Mouse (Mus musculus): ENCODE data around the gene Gm609. TPM values are rescaled to one million over a fixed set of nuclear protein-coding genes. Genes with fewer than 3 reads are reported as not detected.
A peak's percentile ranks its signal among the peaks of the same experiment; 100 is the strongest.
"Not testable (repeated sequence)": the region's sequence is repeated elsewhere in the genome, so short reads cannot be mapped to it uniquely, and the experiment has no call there.

Gm609 gene
- polyA plus RNA-seq, 1 experiment = not detected

DNA sequence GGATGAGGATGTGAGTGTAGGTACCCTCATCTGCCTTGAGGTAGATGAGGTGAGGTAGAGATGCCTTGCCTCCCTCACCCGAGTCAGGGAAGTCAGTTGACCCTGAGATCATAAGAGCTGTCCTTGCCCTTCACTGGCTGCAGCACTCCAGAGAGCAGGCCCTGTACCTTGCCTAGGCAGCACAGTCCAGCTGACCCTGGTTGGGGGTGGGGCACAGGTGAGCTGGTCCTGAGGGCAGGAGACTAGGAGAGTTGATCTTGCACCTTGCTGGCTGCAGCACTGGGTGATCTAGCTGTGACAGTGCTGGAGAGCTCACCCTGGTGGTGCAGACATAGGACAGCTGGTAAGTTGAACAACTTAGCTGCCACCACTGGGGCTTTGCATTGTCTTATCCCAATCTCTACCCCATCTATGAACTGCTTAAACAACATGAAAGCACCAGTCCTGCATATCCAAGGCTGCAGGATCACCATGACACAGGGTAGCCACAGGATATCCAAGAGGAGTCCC lies 55.5 kb downstream of the Gm609 start:
- H3K27ac ChIP-seq (ENCODE audit: insufficient read depth, low read depth, low read length) = no peak overlapping the region
- 88% methylated on average over 1 of the region's 1 CpGs for WGBS
- H3K4me3 ChIP-seq (ENCODE audit: insufficient read depth, low read depth, low read length) = no peak overlapping the region
- TF ChIP-seq POLR2A (IDR thresholded peaks at IDR 0.05; ENCODE audit: insufficient read depth, low read depth, low read length) (no peak), CTCF (IDR thresholded peaks at IDR 0.05; ENCODE audit: insufficient read depth, low read depth, low read length) (no peak)
- H3K4me1 ChIP-seq (ENCODE audit: control insufficient read depth, insufficient read depth, low read length) = no peaks in the 10 kb centered on the region

- TF ChIP-seq CTCF (IDR thresholded peaks at IDR 0.05; ENCODE audit: insufficient read depth, low read depth, low read length) (no peak), POLR2A (IDR thresholded peaks at IDR 0.05; ENCODE audit: insufficient read depth, low read depth, low read length) (no peak)
- Histone ChIP-seq H3K4me3 (ENCODE audit: insufficient read depth, low read depth, low read length) (no peak overlapping the region), H3K27ac (ENCODE audit: insufficient read depth, low read depth, low read length) (no peak overlapping the region), H3K4me1 (ENCODE audit: control insufficient read depth, insufficient read depth, low read length) (no peaks in the 10 kb centered on the region)
Measured at GRCm38 (mm10) chr16:45435591-45435990, 57.2 kb downstream of the Gm609 start.

DNA sequence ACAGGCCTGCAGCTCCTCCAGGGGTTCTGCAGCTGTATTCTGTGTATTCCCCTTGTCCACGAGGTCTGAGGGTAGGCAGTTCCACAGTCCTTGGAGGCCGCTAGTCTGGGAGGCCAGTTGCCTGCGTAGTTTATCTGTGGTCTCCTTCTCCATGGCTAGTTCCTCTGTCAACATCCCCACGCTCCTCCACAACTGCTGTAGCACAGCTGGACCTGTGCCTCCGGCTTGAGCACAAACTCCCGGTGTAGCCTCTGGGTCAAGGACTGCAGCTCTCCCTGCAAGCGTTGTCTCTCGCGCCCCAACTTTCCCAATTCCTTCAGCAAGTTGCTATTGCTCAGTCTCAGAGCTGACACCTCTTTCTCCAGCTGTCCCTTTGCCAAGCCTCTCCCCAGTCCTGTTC lies 65.1 kb downstream of the Gm609 start:
- TF ChIP-seq POLR2A (IDR thresholded peaks at IDR 0.05; ENCODE audit: insufficient read depth, low read depth, low read length) = no peak
- no peak for TF ChIP-seq CTCF (IDR thresholded peaks at IDR 0.05; ENCODE audit: insufficient read depth, low read depth, low read length)
- Histone ChIP-seq H3K4me1 (ENCODE audit: control insufficient read depth, insufficient read depth, low read length) (no peaks in the 10 kb centered on the region), H3K27ac (ENCODE audit: insufficient read depth, low read depth, low read length) (no peak overlapping the region), H3K4me3 (ENCODE audit: insufficient read depth, low read depth, low read length) (no peak overlapping the region)
- WGBS = 93% methylated on average over 9 of the region's 9 CpGs

- H3K27ac ChIP-seq (ENCODE audit: insufficient read depth, low read depth, low read length) = no peak overlapping the region
- no peak overlapping the region for H3K4me3 ChIP-seq (ENCODE audit: insufficient read depth, low read depth, low read length)
- no peaks in the 10 kb centered on the region for H3K4me1 ChIP-seq (ENCODE audit: control insufficient read depth, insufficient read depth, low read length)
- no peak for TF ChIP-seq CTCF (IDR thresholded peaks at IDR 0.05; ENCODE audit: insufficient read depth, low read depth, low read length)
- no peak for TF ChIP-seq POLR2A (IDR thresholded peaks at IDR 0.05; ENCODE audit: insufficient read depth, low read depth, low read length)
Measured at GRCm38 (mm10) chr16:45413497-45413896, 79.3 kb downstream of the Gm609 start.

DNA sequence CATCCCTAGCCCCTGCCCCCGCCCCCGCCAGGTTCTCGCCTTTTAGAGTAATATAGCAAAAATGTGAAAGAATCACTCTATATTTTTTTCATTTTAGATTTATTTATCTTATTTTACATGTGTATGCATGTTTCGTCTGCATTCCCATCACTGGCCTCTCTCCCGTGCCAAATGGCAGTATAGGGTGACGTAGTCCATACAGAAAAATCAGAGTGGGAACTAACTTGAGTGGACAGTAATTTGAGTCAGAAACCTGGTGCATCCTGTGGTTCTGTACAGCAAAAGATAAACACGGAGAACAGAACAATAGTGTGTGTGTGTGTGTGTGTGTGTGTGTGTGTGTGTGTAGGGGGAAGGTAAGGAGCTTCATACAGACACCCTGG lies 83.7 kb downstream of the Gm609 start:
- not testable (repeated sequence) for H3K4me1 ChIP-seq (ENCODE audit: control insufficient read depth, insufficient read depth, low read length)
- Histone ChIP-seq H3K4me3 (ENCODE audit: insufficient read depth, low read depth, low read length) (peak overlapping the region; percentile 64), H3K27ac (ENCODE audit: insufficient read depth, low read depth, low read length) (peak overlapping the region; percentile 91; the same call in 1 of the 2 replicates)
- WGBS = 12% methylated on average over 7 of the region's 7 CpGs

GRCm38 (mm10) chr16:45408425-45409063 lies 84.2 kb downstream of the Gm609 start, which contains the start of gene Cd200:
Cd200 (minus strand) TSS chr16:45409053.
- H3K27ac ChIP-seq (ENCODE audit: insufficient read depth, low read depth, low read length) = peak within 1 kb of the TSS; percentile 91
- H3K4me3 ChIP-seq (ENCODE audit: insufficient read depth, low read depth, low read length) = peak within 1 kb of the TSS; percentile 64
- H3K4me1 ChIP-seq (ENCODE audit: control insufficient read depth, insufficient read depth, low read length) = no peaks in the 10 kb centered on the region
- under 1% methylated on average over 28 of the region's 28 CpGs for WGBS
- peak; percentile 30; the same call in 1 of the 2 replicates for TF ChIP-seq CTCF (IDR thresholded peaks at IDR 0.05; ENCODE audit: insufficient read depth, low read depth, low read length)
- no peak for TF ChIP-seq POLR2A (IDR thresholded peaks at IDR 0.05; ENCODE audit: insufficient read depth, low read depth, low read length)

- 5% methylated on average over 9 of the region's 9 CpGs for WGBS
- Histone ChIP-seq H3K27ac (ENCODE audit: insufficient read depth, low read depth, low read length) (peak overlapping the region; percentile 91), H3K4me3 (ENCODE audit: insufficient read depth, low read depth, low read length) (peak overlapping the region; percentile 64), H3K4me1 (ENCODE audit: control insufficient read depth, insufficient read depth, low read length) (no peaks in the 10 kb centered on the region)
- TF ChIP-seq POLR2A (IDR thresholded peaks at IDR 0.05; ENCODE audit: insufficient read depth, low read depth, low read length) = no peak
- TF ChIP-seq CTCF (IDR thresholded peaks at IDR 0.05; ENCODE audit: insufficient read depth, low read depth, low read length) = no peak
Measured at GRCm38 (mm10) chr16:45407645-45408400, 84.9 kb downstream of the Gm609 start.

DNA sequence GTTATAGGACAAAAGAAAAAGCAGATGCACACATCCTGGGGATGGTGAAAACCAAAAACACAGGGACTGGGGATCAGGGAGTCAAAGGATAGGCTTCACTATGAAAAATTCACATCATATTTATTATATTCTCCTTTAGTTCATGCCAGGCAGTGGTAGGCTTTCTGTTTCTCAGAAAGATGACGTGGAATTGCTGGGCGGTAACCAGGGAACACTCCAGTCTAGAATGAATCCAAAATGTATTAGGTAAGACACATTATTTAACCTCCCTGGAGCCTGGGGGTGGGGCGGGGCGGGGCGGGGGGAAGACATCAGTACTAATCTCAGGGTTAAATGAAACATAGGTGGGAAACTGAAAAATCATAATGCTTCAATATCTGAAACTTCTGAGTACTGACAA lies 85.7 kb downstream of the Gm609 start:
- 68% methylated on average over 5 of the region's 5 CpGs for WGBS
- Histone ChIP-seq H3K27ac (ENCODE audit: insufficient read depth, low read depth, low read length) (no peak overlapping the region), H3K4me1 (ENCODE audit: control insufficient read depth, insufficient read depth, low read length) (no peaks in the 10 kb centered on the region), H3K4me3 (ENCODE audit: insufficient read depth, low read depth, low read length) (no peak overlapping the region)
- no peak for TF ChIP-seq CTCF (IDR thresholded peaks at IDR 0.05; ENCODE audit: insufficient read depth, low read depth, low read length)
- TF ChIP-seq POLR2A (IDR thresholded peaks at IDR 0.05; ENCODE audit: insufficient read depth, low read depth, low read length) = no peak

- H3K4me3 ChIP-seq (ENCODE audit: insufficient read depth, low read depth, low read length) = no peak overlapping the region
- peaks cover 2% of the 10 kb centered on the region for H3K4me1 ChIP-seq (ENCODE audit: control insufficient read depth, insufficient read depth, low read length)
- WGBS = 70% methylated on average over 2 of the region's 2 CpGs
- H3K27ac ChIP-seq (ENCODE audit: insufficient read depth, low read depth, low read length) = no peak overlapping the region
- TF ChIP-seq CTCF (IDR thresholded peaks at IDR 0.05; ENCODE audit: insufficient read depth, low read depth, low read length) = no peak
- TF ChIP-seq POLR2A (IDR thresholded peaks at IDR 0.05; ENCODE audit: insufficient read depth, low read depth, low read length) = no peak
Measured at GRCm38 (mm10) chr16:45402951-45403350, 89.8 kb downstream of the Gm609 start.
